Mouse (Mus musculus): ENCODE measurements around the gene Spo11.

GRCm38 (mm10) chr2:172950722-172951121 lies 26.8 kb upstream of the Spo11 start:
- no peak for TF ChIP-seq CTCF (IDR thresholded peaks at IDR 0.05; ENCODE audit: low read depth, low read length)
- TF ChIP-seq POLR2AphosphoS5 (IDR thresholded peaks at IDR 0.05; ENCODE audit: insufficient replicate concordance, low read depth, low read length): no peak
